Mouse (Mus musculus) 416B (cell line): ENCODE measurements around the gene Mat2a.
A peak's percentile ranks its signal among the peaks of the same experiment; 100 is the strongest.

Experiments
- DNase-seq: peaks from one replicate; pipeline ENCODE4 v3.0.0; 2011; ENCODE audit warnings: low read depth

The Mat2a gene

DNA sequence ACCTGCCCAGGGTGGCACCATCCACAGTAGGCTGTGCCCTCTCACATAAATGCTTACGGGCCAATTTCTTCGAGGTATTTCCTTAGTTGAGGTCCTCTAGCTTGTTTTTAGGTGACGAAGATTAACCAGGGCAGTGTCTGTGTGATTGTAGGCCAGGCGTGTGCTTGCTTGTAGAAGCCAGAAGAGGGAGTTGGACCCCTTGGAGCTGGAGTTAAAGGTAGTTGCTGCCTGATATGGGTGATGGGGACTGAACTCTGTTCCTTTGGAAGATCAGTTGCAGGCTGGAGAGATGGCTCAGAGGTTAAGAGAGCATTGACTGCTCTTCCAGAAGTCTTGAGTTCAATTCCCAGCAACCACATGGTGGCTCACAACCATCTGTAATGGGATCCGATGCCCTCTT, 24.2 kb downstream of the Mat2a start:
- peak; percentile 40 for DNase-seq

GRCm38 (mm10) chr6:72414076-72414756, 25.1 kb downstream of the Mat2a start, which contains the start of gene Ggcx:
Gene Ggcx (plus strand): TSS chr6:72414308.
- peak; percentile 95 for DNase-seq

GRCm38 (mm10) chr6:72410518-72410917, 28.8 kb downstream of the Mat2a start:
- DNase-seq, result peak; percentile 54

GRCm38 (mm10) chr6:72410003-72410402, 29.4 kb downstream of the Mat2a start:
- peak; percentile 56 for DNase-seq

DNA sequence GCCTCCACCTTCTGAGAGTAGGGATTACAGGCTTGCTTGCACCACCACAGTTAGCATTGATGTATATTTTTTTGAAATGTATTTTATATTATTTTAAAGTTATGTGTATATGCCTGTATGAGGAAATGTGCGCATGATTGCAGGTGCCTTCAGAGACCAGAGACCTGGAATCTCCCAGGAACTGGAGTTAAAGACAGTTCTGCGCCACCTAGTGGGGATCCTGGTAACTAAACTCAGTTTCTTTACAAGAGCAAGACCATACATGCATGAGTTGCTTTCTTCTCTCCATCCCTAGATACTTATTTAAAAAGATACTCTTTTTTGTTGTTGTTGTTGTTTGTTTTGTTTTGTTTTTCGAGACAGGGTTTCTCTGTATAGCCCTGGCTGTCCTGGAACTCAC, 29.8 kb downstream of the Mat2a start:
- peak; percentile 74 for DNase-seq

GRCm38 (mm10) chr6:72407119-72407518, 32.2 kb downstream of the Mat2a start:
- peak; percentile 96 for DNase-seq

DNA sequence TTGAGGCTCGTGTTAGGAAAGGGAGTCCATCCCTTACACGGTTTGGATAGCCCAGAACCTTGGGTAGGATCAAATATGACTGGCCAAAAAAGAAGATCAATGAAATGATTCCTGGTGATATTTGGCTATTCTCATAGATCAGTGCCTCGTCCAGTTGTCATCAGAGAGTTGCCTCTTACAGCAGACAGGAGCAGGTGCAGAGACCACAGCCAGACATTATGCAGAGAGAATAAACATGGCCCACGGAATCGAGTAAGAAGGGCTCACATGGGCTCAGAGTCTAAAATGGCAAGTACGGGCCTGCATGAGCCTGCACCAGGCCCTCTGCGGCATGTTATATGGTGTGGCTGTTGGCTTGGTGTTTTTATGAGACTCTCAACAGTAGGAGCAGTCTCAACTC, 34.0 kb downstream of the Mat2a start:
- no peak for DNase-seq

DNA sequence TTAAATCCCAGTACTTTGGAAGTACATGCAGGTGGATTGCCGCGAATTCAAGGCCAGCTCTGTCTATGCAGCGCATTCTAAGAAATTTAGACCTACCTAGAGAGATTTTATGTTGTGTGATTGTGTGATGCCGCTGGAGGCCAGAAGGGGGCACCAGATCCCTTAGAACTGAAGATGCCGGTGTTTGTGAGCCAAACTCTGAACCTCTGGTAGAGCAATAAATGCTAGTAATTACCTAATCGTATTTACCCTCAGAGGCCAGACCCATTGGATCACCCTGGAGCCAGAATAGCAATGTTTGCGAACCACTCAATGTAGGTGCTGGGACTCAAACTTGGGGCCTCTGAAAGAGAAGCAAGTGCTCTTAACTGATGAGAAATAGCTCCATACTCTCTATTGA, 37.5 kb downstream of the Mat2a start:
- peak; percentile 88 for DNase-seq

- DNase-seq, result no peak
Observed at GRCm38 (mm10) chr6:72399967-72400366, 39.4 kb downstream of the Mat2a start.

DNA sequence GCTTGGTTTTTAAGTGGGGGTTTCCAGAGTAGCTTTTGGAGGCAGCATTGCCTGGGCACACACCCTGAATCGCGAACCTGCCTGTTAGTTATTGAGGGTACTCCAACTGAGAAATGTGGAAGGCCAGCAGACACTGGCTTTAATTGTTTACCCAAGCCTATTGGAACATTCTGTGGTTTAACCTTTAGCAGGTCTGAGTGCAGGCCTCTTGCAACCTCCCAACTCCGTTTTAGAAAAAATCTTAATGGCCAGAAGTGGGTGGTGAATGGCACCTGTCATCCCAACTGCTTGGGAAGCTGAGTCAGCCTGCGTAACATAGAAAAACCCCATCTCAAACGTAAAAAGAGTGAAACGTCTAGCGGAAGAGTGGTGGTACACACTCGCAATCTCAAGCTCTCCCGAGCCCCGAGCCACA, 42.5 kb downstream of the Mat2a start:
- peak; percentile 67 for DNase-seq

- DNase-seq, result no peak
Observed at GRCm38 (mm10) chr6:72392341-72392740, 47.0 kb downstream of the Mat2a start.

DNA sequence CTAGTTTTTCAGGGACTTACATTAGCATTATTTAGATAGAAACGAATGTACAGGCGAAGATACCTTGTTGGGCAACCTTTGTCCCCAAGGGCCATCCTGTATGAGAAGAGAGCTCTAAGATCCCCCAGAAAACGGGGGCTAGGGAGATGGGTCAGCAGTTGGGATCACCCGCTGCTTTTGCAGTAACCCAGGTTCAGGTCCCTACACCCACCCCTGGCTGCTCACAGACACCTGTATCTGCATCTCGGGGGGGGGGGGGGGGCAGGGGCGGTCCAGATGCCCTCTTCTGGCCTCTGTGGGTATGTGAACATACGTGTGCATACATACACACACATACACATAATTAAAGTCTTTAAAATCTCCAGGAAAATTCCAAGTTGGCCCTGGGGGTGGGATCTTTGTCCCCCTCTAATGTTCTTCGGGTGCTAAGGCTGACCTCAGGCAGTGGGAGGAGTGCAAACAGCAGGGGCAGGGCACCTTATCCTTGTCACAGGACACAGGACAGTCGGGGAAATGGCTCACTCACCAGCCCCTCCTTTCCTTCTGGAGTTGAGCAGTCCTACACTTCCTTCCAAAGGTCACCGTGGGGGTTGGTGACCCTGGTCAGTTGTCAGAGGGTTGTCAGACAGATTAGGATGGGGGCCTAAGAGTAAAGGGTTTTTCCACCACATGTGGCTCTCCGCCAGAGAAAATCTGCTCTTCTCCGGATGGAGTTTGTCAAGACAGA, 48.4 kb downstream of the Mat2a start:
- DNase-seq, result peak; percentile 89

- peak; percentile 87 for DNase-seq
Observed at GRCm38 (mm10) chr6:72389941-72390771, 49.2 kb downstream of the Mat2a start, which contains the start of gene Vamp8. Gene Vamp8 (minus strand): TSS chr6:72390703.

DNA sequence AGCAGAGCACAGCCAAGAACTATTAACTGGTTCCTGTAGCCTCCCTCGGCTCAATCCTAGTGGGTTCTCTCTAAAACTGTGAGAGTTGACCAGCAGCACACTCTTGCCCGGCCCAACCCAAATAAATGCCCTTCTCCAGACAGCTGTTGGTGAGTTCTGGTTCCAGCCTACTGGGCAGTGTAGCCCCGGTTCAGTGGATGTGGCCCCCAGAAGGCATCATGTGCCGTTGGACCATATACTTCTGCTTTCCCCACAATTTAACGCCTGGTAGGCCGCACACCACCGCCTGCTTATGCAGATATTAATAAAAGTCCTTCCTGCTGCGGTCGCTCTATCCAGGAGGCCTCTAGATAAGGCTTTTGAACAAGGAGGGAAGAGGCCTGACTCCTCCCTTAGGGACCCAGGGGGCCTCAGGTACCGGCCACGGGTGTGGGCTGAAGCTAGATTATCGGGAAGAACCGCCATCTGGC, 49.9 kb downstream of the Mat2a start:
- peak; percentile 99 for DNase-seq

DNA sequence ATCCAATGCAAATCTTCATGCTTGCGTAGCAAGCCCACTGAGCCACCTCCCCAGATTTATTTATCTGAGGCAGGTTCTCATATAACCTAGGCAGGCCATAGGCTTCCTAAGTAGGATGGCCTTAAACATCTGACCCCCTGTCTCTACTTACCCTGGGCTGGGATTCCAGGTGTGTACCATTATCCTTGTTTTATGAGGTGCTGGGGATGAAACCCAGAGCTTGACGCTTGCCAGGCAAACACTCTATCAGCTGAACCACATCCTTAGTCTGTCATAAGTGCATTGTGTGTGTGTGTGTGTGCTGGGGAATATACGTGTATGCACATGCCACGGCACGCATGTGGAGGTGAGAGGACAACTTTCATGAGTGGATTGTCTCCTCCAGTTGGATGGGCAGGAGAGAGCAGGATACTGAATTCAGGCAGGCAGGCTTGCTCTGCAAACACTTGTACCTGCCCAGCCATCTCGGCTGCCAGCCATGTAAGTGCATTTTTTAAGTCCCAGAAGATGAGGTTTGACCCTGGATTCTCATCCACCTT, 50.5 kb downstream of the Mat2a start:
- no peak for DNase-seq

- DNase-seq, result no peak
Observed at GRCm38 (mm10) chr6:72388266-72388665, 51.1 kb downstream of the Mat2a start.

DNA sequence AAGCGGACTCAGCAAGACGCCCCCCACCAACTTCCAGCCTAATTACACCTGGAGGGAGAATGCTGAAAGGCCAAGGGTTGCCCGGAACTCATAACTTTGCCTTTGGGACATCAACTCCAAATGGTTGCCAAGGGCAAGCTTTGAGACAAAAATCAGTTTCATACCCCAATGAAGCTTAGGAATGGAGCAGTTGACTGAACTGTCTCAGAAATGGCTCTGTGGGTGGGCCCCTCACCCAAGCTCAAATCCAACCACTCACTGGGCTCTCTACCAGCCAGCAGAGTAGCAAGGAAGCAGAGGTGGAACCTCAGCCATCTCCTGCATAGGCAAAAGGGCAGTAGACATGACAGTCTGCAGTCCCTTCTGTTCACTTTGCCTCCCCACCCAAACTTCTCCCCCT, 51.5 kb downstream of the Mat2a start:
- no peak for DNase-seq

- no peak for DNase-seq
Observed at GRCm38 (mm10) chr6:72386561-72386960, 52.8 kb downstream of the Mat2a start.

- no peak for DNase-seq
Observed at GRCm38 (mm10) chr6:72385258-72385657, 54.1 kb downstream of the Mat2a start.

GRCm38 (mm10) chr6:72383952-72384351, 55.4 kb downstream of the Mat2a start:
- peak; percentile 48 for DNase-seq

DNA sequence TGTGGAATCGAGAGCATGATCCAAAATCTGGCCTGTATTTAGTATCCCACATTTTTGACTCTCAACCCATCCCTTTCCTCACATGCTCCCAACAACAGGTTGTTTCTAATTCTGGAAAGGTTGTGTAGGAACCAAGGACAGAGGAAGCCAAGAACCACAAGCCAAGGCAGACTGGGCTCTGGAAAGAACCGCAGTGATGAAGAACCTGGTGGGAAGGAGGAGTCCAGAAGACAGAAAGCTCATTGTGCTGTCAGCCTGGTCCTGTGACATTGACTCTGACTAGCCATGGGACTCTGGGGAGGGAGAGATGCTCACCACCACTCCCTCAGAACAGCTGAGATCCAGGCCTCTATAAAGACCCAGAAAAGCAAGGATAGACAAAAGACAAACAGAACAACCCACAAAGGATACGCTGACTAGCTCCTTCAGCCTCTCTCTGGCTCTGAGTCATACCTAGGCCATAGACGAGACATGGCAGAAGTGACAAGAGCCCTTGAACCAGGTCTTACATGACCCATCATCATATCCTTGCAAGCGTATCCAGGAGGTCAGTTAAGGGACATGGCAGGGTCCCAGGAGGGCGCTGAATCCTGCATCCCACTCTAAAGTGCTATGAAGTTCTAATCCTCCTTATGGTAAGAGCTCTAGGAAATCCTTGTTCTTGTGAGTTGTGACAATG, 56.1 kb downstream of the Mat2a start:
- peak; percentile 83 for DNase-seq
